Mouse (Mus musculus): ENCODE measurements around the gene Zfp217. TPM values are rescaled to one million over a fixed set of nuclear protein-coding genes. Genes with fewer than 3 reads are reported as not detected.

Gene Zfp217
- polyA plus RNA-seq (2014; fragmentation: Nextera tagmentation; extraction: Ambion mirVana): 3.6 and 3.9 TPM in 2 replicates

- no peaks in the 10 kb centered on the region for H3K9me3 ChIP-seq (ENCODE audit: control insufficient read depth, low read length)
- H3K27me3 ChIP-seq (replicated peaks; ENCODE audit: control insufficient read depth, insufficient read depth, low read length): no peaks in the 10 kb centered on the region
- peak within 1 kb of the TSS; percentile 1; the same call in 1 of the 2 replicates for H3K4me2 ChIP-seq (ENCODE audit: low read depth, low read length)
- H3K9ac ChIP-seq (ENCODE audit: low read depth, low read length): no peak within 1 kb of the TSS
- peaks cover 5% of the 10 kb centered on the region for H3K4me1 ChIP-seq (ENCODE audit: control insufficient read depth, insufficient read depth, low read length)
- H3K36me3 ChIP-seq (ENCODE audit: control insufficient read depth, insufficient read depth, low read length): no peaks in the 10 kb centered on the region
- H3K4me3 ChIP-seq (ENCODE audit: low read depth, low read length): no peak within 1 kb of the TSS
- ATAC-seq (ENCODE audit: low read depth) (peak; percentile 83), DNase-seq (ENCODE audit: low spot score) (peak; percentile 84)
- WGBS: 35% methylated on average over 14 of the region's 14 CpGs
- no peak within 1 kb of the TSS; the same call in 1 of the 2 replicates for H3K27ac ChIP-seq (replicated peaks; ENCODE audit: low read depth, low read length)
Measured at GRCm38 (mm10) chr2:170147661-170148153, at the start of gene Zfp217. Gene Zfp217 (minus strand): TSS chr2:170148103.

GRCm38 (mm10) chr2:170195542-170196089 lies 47.7 kb upstream of the Zfp217 start:
- WGBS: 62% methylated on average over 12 of the region's 13 CpGs
- H3K9me3 ChIP-seq (ENCODE audit: control insufficient read depth, low read length): no peaks in the 10 kb centered on the region

GRCm38 (mm10) chr2:170194845-170195244 lies 46.9 kb upstream of the Zfp217 start:
- Histone ChIP-seq H3K9ac (ENCODE audit: low read depth, low read length) (no peak overlapping the region), H3K4me3 (ENCODE audit: low read depth, low read length) (no peak overlapping the region), H3K4me1 (ENCODE audit: control insufficient read depth, insufficient read depth, low read length) (peaks cover 11% of the 10 kb centered on the region), H3K9me3 (ENCODE audit: control insufficient read depth, low read length) (no peaks in the 10 kb centered on the region), H3K36me3 (ENCODE audit: control insufficient read depth, insufficient read depth, low read length) (no peaks in the 10 kb centered on the region), H3K4me2 (ENCODE audit: low read depth, low read length) (no peak overlapping the region), H3K27ac (replicated peaks; ENCODE audit: low read depth, low read length) (no peak overlapping the region), H3K27me3 (replicated peaks; ENCODE audit: control insufficient read depth, insufficient read depth, low read length) (no peaks in the 10 kb centered on the region)
- WGBS: 87% methylated on average over 10 of the region's 12 CpGs
- ATAC-seq (ENCODE audit: low read depth) (no peak), DNase-seq (ENCODE audit: low spot score) (no peak)

More at GRCm38 (mm10) chr2:170195542-170196089, 47.7 kb upstream of the Zfp217 start:
- H3K4me3 ChIP-seq (ENCODE audit: low read depth, low read length): no peak overlapping the region
- H3K27me3 ChIP-seq (replicated peaks; ENCODE audit: control insufficient read depth, insufficient read depth, low read length): no peaks in the 10 kb centered on the region
- no peak overlapping the region for H3K4me2 ChIP-seq (ENCODE audit: low read depth, low read length)
- ATAC-seq (ENCODE audit: low read depth) (no peak), DNase-seq (ENCODE audit: low spot score) (peak; percentile 45)
- H3K9ac ChIP-seq (ENCODE audit: low read depth, low read length): no peak overlapping the region
- H3K4me1 ChIP-seq (ENCODE audit: control insufficient read depth, insufficient read depth, low read length): peaks cover 11% of the 10 kb centered on the region
- no peaks in the 10 kb centered on the region for H3K36me3 ChIP-seq (ENCODE audit: control insufficient read depth, insufficient read depth, low read length)
- H3K27ac ChIP-seq (replicated peaks; ENCODE audit: low read depth, low read length): no peak overlapping the region

- no peak for DNase-seq (ENCODE audit: low spot score)
- H3K27ac ChIP-seq (replicated peaks; ENCODE audit: low read depth, low read length): 0 out of 2 replicates have a peak overlapping the region, but pooled peaks have one; percentile 18
Measured at GRCm38 (mm10) chr2:170193850-170194249, 45.9 kb upstream of the Zfp217 start.

GRCm38 (mm10) chr2:170193211-170193610 lies 45.3 kb upstream of the Zfp217 start:
- H3K4me1 ChIP-seq (ENCODE audit: control insufficient read depth, insufficient read depth, low read length): peaks cover 11% of the 10 kb centered on the region
- no peaks in the 10 kb centered on the region for H3K9me3 ChIP-seq (ENCODE audit: control insufficient read depth, low read length)
- 0 out of 2 replicates have a peak overlapping the region, but pooled peaks have one; percentile 14 for H3K9ac ChIP-seq (ENCODE audit: low read depth, low read length)
- H3K4me2 ChIP-seq (ENCODE audit: low read depth, low read length): peak overlapping the region; percentile 46
- H3K27ac ChIP-seq (replicated peaks; ENCODE audit: low read depth, low read length): no peak overlapping the region
- DNase-seq (ENCODE audit: low spot score) (no peak), ATAC-seq (ENCODE audit: low read depth) (peak; percentile 62; the same call in 1 of the 2 replicates)
- peak overlapping the region; percentile 10; the same call in 1 of the 2 replicates for H3K4me3 ChIP-seq (ENCODE audit: low read depth, low read length)
- no peaks in the 10 kb centered on the region for H3K36me3 ChIP-seq (ENCODE audit: control insufficient read depth, insufficient read depth, low read length)
- WGBS: 3% methylated on average over 10 of the region's 10 CpGs
- H3K27me3 ChIP-seq (replicated peaks; ENCODE audit: control insufficient read depth, insufficient read depth, low read length): no peaks in the 10 kb centered on the region

More at GRCm38 (mm10) chr2:170193850-170194249, 45.9 kb upstream of the Zfp217 start:
- WGBS: 37% methylated on average over 6 of the region's 6 CpGs
- ATAC-seq (ENCODE audit: low read depth): no peak
- Histone ChIP-seq H3K27me3 (replicated peaks; ENCODE audit: control insufficient read depth, insufficient read depth, low read length) (no peaks in the 10 kb centered on the region), H3K4me1 (ENCODE audit: control insufficient read depth, insufficient read depth, low read length) (peaks cover 11% of the 10 kb centered on the region), H3K4me3 (ENCODE audit: low read depth, low read length) (0 out of 2 replicates have a peak overlapping the region, but pooled peaks have one; percentile 10), H3K9ac (ENCODE audit: low read depth, low read length) (0 out of 2 replicates have a peak overlapping the region, but pooled peaks have one; percentile 35), H3K36me3 (ENCODE audit: control insufficient read depth, insufficient read depth, low read length) (no peaks in the 10 kb centered on the region), H3K4me2 (ENCODE audit: low read depth, low read length) (peak overlapping the region; percentile 46), H3K9me3 (ENCODE audit: control insufficient read depth, low read length) (no peaks in the 10 kb centered on the region)

GRCm38 (mm10) chr2:170192731-170193149 lies 44.8 kb upstream of the Zfp217 start:
- Histone ChIP-seq H3K36me3 (ENCODE audit: control insufficient read depth, insufficient read depth, low read length) (no peaks in the 10 kb centered on the region), H3K27ac (replicated peaks; ENCODE audit: low read depth, low read length) (peak overlapping the region; percentile 28; the same call in 1 of the 2 replicates), H3K4me2 (ENCODE audit: low read depth, low read length) (peak overlapping the region; percentile 46), H3K27me3 (replicated peaks; ENCODE audit: control insufficient read depth, insufficient read depth, low read length) (no peaks in the 10 kb centered on the region), H3K9ac (ENCODE audit: low read depth, low read length) (0 out of 2 replicates have a peak overlapping the region, but pooled peaks have one; percentile 14), H3K9me3 (ENCODE audit: control insufficient read depth, low read length) (no peaks in the 10 kb centered on the region), H3K4me1 (ENCODE audit: control insufficient read depth, insufficient read depth, low read length) (peaks cover 11% of the 10 kb centered on the region), H3K4me3 (ENCODE audit: low read depth, low read length) (no peak overlapping the region)
- ATAC-seq (ENCODE audit: low read depth) (peak; percentile 64), DNase-seq (ENCODE audit: low spot score) (no peak)
- WGBS: 24% methylated on average over 7 of the region's 7 CpGs

- no peak overlapping the region for H3K27ac ChIP-seq (replicated peaks; ENCODE audit: low read depth, low read length)
- H3K9me3 ChIP-seq (ENCODE audit: control insufficient read depth, low read length): no peaks in the 10 kb centered on the region
- H3K27me3 ChIP-seq (replicated peaks; ENCODE audit: control insufficient read depth, insufficient read depth, low read length): no peaks in the 10 kb centered on the region
- ATAC-seq (ENCODE audit: low read depth): no peak
- no peak overlapping the region for H3K9ac ChIP-seq (ENCODE audit: low read depth, low read length)
- H3K4me2 ChIP-seq (ENCODE audit: low read depth, low read length): no peak overlapping the region
- 95% methylated on average over 7 of the region's 7 CpGs for WGBS
- H3K4me1 ChIP-seq (ENCODE audit: control insufficient read depth, insufficient read depth, low read length): peaks cover 14% of the 10 kb centered on the region
- H3K4me3 ChIP-seq (ENCODE audit: low read depth, low read length): no peak overlapping the region
- DNase-seq (ENCODE audit: low spot score): no peak
- no peaks in the 10 kb centered on the region for H3K36me3 ChIP-seq (ENCODE audit: control insufficient read depth, insufficient read depth, low read length)
Measured at GRCm38 (mm10) chr2:170188721-170189120, 40.8 kb upstream of the Zfp217 start.

- Histone ChIP-seq H3K36me3 (ENCODE audit: control insufficient read depth, insufficient read depth, low read length) (no peaks in the 10 kb centered on the region), H3K4me1 (ENCODE audit: control insufficient read depth, insufficient read depth, low read length) (0 out of 2 replicates have a peak, but pooled peaks cover 6% of the 10 kb centered on the region), H3K4me3 (ENCODE audit: low read depth, low read length) (peak overlapping the region; percentile 45), H3K9me3 (ENCODE audit: control insufficient read depth, low read length) (no peaks in the 10 kb centered on the region), H3K27ac (replicated peaks; ENCODE audit: low read depth, low read length) (peak overlapping the region; percentile 81), H3K9ac (ENCODE audit: low read depth, low read length) (peak overlapping the region; percentile 61; the same call in 1 of the 2 replicates), H3K27me3 (replicated peaks; ENCODE audit: control insufficient read depth, insufficient read depth, low read length) (no peaks in the 10 kb centered on the region), H3K4me2 (ENCODE audit: low read depth, low read length) (peak overlapping the region; percentile 66)
- ATAC-seq (ENCODE audit: low read depth) (no peak), DNase-seq (ENCODE audit: low spot score) (no peak)
- 57% methylated on average over 4 of the region's 4 CpGs for WGBS
Measured at GRCm38 (mm10) chr2:170185137-170185837, 37.4 kb upstream of the Zfp217 start.

All from embryonic facial prominence, embryonic 14.5 days (tissue).